Mouse (Mus musculus) spleen, adult 2 months (tissue): ENCODE results near the gene Ier5l. TPM values are rescaled to one million over a fixed set of nuclear protein-coding genes. Genes with fewer than 3 reads are reported as not detected.

ENCODE experiments used
- DNase-seq, 2 experiments: peaks; one replicate each; pipeline versions ENCODE4 v3.0.0 to v3.0.0-alpha.2; 2012 to 2021; ENCODE audit warnings: low spot score in 2 of 2, low read depth in 1 of 2
- H3K27ac ChIP-seq: fragments of 200-500 bp; 2 replicates; pipeline ENCODE4 v1.5.1; 2012; ENCODE audit warnings: low read length, inconsistent platforms; ENCODE audit not compliant: insufficient read depth
- H3K27me3 ChIP-seq: fragments of 200-500 bp; 2 replicates; pipeline ENCODE4 v1.6.1; 2012; ENCODE audit warnings: mild to moderate bottlenecking, moderate library complexity, low read length, inconsistent platforms; ENCODE audit not compliant: control insufficient read depth, insufficient read depth
- H3K36me3 ChIP-seq: fragments of 200-500 bp; 2 replicates; pipeline ENCODE4 v1.6.1; 2012; ENCODE audit warnings: mild to moderate bottlenecking, low read length, inconsistent platforms; ENCODE audit not compliant: control insufficient read depth, insufficient read depth
- H3K4me1 ChIP-seq: fragments of 200-500 bp; 2 replicates; pipeline ENCODE4 v1.6.1; 2011; ENCODE audit warnings: inconsistent platforms; ENCODE audit not compliant: control insufficient read depth, insufficient read depth, insufficient read length
- H3K4me3 ChIP-seq: fragments of 200-500 bp; 2 replicates; pipeline ENCODE4 v1.5.1; 2011; ENCODE audit warnings: mild to moderate bottlenecking, inconsistent platforms; ENCODE audit not compliant: insufficient read depth, insufficient read length; ENCODE audit errors: extremely low read depth
- CTCF ChIP-seq: fragments of 200-500 bp; IDR thresholded peaks from 2 replicates; pipeline ENCODE4 v1.5.1; 2011; ENCODE audit warnings: mild to moderate bottlenecking, inconsistent platforms; ENCODE audit not compliant: insufficient read depth, insufficient read length, insufficient replicate concordance; ENCODE audit errors: extremely low read depth
- POLR2A ChIP-seq: fragments of 200-500 bp; IDR thresholded peaks from 2 replicates; pipeline ENCODE4 v1.6.1; 2011; ENCODE audit warnings: low read depth, low read length, inconsistent platforms
- WGBS: fragments of 180-500 bp; shearing (Covaris S2); methylation state at CpG from one replicate; pipeline ENCODE4 v1.1.7; 2018; 5-methylcytosine and 5-hydroxymethylcytosine counted together
- polyA plus RNA-seq: library from polyadenylated mRNA; depleted of rRNA; stranded (reverse); fragments of >200 nt; gene quantifications from 2 replicates; pipeline ENCODE4 v1.2.3, GENCODE M21; 2012; rRNA removed

Gene Ier5l
- 4.7 and 9.1 TPM in 2 replicates for polyA plus RNA-seq

DNA sequence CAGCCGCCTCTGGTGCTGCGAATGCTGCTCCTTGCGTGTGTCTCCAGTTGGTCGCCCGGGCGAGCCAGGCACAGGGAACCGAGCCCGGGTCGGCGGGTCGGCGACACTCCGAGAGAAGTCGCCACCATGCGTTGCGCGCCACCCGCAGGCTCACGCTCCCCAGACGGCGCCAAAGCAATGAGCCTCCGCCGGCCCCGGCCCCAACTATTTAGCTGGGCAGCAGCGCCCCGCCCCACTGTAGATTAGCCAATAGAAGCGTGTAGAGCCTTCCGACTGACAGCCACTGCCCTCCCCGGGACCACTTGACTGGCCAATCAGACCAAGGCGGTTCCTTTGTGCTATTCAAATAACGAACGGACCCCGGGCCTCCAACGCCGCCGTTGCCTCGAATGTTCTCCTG lies at the start of gene Ier5l:
Gene Ier5l (minus strand): TSS at position 181 of the 400 bp plus-strand sequence.
- Histone ChIP-seq H3K36me3 (no peaks in the 10 kb centered on the region), H3K4me3 (peak within 1 kb of the TSS; percentile 62), H3K27me3 (0 out of 2 replicates have a peak, but pooled peaks cover 6% of the 10 kb centered on the region), H3K27ac (peak within 1 kb of the TSS; percentile 40; the same call in 1 of the 2 replicates), H3K4me1 (peaks cover 23% of the 10 kb centered on the region)
- under 1% methylated on average over 37 of the region's 37 CpGs for WGBS
- peak; percentile 57 to 85 for DNase-seq
- TF ChIP-seq POLR2A = peak; percentile 82
- TF ChIP-seq CTCF = no peak

DNA sequence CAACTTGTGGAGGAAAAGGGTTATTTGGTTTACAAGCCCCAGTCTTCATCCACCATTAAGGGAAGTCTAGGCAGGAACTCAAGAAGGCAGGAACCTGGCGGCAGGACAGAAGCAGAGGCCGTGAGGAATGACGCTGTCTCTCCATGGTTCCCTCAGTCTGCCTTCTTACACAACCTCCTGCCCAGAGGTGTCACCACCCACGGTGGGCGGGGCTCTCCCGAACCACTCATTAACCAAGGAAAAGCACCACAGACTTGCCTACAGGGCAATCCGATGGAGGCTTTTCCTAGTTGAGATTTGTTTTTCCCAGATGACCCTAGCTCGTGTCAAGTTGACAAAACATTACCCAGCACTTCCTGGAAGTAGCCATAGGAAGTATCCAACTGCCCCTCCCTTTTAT lies 49.7 kb upstream of the Ier5l start:
- no peaks in the 10 kb centered on the region for H3K4me1 ChIP-seq
- 80% methylated on average over 8 of the region's 8 CpGs for WGBS
- no peak for DNase-seq

DNA sequence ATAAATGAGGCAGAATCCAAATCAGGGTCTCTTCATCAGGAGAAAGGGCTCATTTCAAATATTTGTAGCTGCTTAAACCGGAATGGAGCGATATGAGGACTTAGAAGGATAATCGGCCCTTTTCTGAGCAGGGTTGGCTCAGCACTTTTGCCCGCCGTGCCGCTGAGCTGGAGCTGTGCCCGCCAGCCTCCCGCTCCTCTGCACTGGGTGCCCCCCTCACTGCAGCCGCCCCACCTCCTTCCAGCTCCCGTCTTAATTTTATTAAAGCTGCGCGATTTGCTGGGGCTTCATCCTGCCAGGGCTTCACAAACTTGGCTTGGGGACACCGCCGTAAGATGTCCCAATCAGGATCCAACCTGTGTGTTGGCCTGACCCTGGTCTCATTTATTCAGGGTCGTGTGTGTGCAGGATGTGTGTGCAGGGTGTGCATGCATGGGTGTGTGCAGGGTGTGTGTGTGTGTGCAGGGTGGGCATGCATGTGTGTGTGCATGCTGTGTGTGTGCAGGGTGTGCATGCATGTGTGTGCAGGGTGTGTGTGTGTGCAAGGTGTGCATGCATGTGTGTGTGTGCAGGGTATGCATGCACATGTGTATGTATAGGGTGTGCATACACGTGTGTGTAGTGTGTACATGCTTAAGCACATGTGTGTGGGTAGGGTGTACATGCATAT lies 36.8 kb upstream of the Ier5l start:
- no peaks in the 10 kb centered on the region for H3K27me3 ChIP-seq
- no peak overlapping the region for H3K27ac ChIP-seq
- H3K4me3 ChIP-seq = no peak overlapping the region
- no peak for TF ChIP-seq POLR2A
- TF ChIP-seq CTCF = no peak
- 86% methylated on average over 16 of the region's 16 CpGs for WGBS
- no peak for DNase-seq
- H3K4me1 ChIP-seq = no peaks in the 10 kb centered on the region
- no peaks in the 10 kb centered on the region for H3K36me3 ChIP-seq

More for the DNA sequence above, 49.7 kb upstream of the Ier5l start:
- H3K4me3 ChIP-seq = no peak overlapping the region
- H3K27ac ChIP-seq = no peak overlapping the region
- H3K36me3 ChIP-seq = no peaks in the 10 kb centered on the region
- no peak for TF ChIP-seq CTCF
- no peak for TF ChIP-seq POLR2A
- H3K27me3 ChIP-seq = no peaks in the 10 kb centered on the region

DNA sequence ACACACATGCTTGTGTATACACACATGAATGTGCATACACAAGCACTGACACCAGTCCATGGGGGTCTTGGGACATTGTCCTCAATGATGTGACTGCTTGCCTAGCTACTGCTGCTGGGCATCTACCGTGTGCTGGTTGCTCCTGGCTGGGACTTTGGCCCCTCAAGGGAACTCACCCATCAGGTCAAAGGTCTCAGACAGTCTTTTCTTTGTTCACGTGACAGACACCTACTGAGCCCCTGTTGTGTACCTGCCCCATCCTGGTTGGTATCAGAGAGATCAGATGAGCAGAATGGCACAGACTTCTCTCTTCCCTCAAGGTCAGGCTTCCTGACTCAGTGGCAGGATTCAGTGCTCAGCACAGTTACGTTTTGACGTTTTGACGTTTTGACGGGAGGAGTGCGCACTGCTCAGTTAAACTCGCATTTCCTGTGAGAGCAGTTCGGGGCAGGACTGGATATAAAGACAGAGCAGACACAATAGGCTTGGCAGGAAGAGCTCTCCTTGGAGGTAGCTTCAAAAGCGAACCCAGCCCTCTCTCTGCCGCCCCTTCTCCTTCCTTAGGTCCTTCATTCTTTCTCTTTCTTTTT lies 33.2 kb upstream of the Ier5l start:
- no peaks in the 10 kb centered on the region for H3K27me3 ChIP-seq
- WGBS = 36% methylated on average over 11 of the region's 11 CpGs

DNA sequence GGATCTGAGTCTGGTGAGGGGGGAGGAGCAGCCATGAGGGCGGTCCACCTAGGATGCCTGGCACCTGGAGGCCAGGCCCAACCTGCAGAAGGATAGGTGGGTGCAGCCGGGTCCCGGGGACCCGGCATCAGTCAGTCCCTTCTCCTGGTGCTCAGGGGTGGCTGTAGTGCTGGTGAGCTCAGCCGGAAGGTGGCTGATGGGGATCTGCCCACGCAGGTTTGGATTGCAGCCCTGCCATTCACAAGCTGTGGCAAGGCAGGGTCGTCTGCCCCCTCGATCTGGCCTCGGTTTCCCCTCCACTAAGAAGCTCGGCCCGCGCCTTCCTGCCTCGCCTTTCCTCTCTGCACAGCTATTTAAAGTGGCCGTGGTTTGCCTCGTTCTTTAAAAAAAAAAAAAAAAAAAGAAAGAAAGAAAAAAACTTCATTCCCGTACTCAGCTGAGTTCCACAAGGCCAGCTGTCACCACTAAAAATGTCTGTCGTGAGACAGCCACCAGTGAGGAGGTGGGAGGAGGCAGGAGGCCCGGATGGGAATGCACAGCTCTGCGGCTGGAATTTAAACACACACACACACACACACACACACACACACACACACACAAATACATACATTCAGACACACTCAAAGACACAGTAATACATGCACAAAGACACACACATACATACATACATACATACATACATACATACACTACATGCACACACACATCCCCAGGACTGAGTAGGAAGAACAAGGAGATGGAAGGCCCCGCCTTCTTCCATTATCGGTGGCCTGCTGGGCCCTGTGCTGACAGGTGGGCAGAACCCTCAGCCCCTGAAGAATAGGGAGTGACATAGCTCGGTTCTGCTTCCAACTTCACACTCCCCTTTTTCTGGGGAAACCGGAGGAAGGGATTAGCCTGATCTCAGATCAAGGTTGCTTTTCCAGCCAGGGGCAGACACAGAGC lies 29.9 kb upstream of the Ier5l start:
- Histone ChIP-seq H3K36me3 (no peaks in the 10 kb centered on the region), H3K27me3 (no peaks in the 10 kb centered on the region), H3K27ac (no peak overlapping the region), H3K4me3 (no peak overlapping the region), H3K4me1 (no peaks in the 10 kb centered on the region)
- 28% methylated on average over 23 of the region's 23 CpGs for WGBS
- no peak for TF ChIP-seq CTCF
- TF ChIP-seq POLR2A = no peak
- no peak for DNase-seq

More for the DNA sequence above, 33.2 kb upstream of the Ier5l start:
- no peaks in the 10 kb centered on the region for H3K36me3 ChIP-seq
- no peaks in the 10 kb centered on the region for H3K4me1 ChIP-seq
- TF ChIP-seq CTCF = no peak
- TF ChIP-seq POLR2A = no peak
- H3K27ac ChIP-seq = no peak overlapping the region
- H3K4me3 ChIP-seq = no peak overlapping the region
- no peak for DNase-seq

DNA sequence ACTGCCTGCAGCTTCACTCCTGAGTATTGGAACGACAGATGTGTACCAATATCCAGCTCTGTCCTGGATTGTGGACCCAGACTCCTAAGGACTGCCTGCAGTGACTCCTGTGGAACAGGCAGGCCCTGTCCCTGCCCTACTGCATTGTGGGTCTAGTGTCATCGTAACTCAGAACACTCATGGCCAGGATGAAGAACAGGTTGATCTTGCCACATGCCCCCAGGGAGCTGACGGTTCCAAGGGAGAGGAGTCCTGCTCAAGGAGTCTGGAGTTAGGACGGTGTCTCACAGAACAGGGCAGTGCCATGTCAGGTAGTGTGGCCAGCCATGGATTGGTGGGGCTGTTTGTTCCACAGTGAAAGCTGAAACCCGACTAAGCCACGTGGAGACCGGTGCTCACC lies 27.7 kb upstream of the Ier5l start:
- Histone ChIP-seq H3K4me1 (no peaks in the 10 kb centered on the region), H3K4me3 (no peak overlapping the region), H3K27ac (no peak overlapping the region), H3K36me3 (no peaks in the 10 kb centered on the region), H3K27me3 (no peaks in the 10 kb centered on the region)
- DNase-seq = no peak
- WGBS = 93% methylated on average over 7 of the region's 7 CpGs
- TF ChIP-seq CTCF (no peak), POLR2A (no peak)
